Mouse (Mus musculus) gastrocnemius, adult 2 months (tissue): Measurements from ENCODE around the gene Ctcfl. TPM values are rescaled to one million over a fixed set of nuclear protein-coding genes. Genes with fewer than 3 reads are reported as not detected.

Experiments used
- DNase-seq: peaks from one replicate; pipeline ENCODE4 v3.0.0; 2022
- H3K27ac ChIP-seq: fragments of 200-600 bp; 2 replicates; pipeline ENCODE4 v1.8.1; 2022; ENCODE audit warnings: mild to moderate bottlenecking
- H3K4me3 ChIP-seq: fragments of 200-600 bp; 2 replicates; pipeline ENCODE4 v1.8.1; 2022; ENCODE audit warnings: mild to moderate bottlenecking, moderate library complexity
- CTCF ChIP-seq: fragments of 200-600 bp; IDR thresholded peaks from 2 replicates; pipeline ENCODE4 v1.8.1; 2022; ENCODE audit warnings: antibody characterized with exemption, mild to moderate bottlenecking, moderate library complexity
- intact Hi-C: fragments of 180-260 bp; cut with DNase I; formaldehyde crosslinking; loops from one replicate; pipeline ENCODE4 v1.15.1; 2025
- total RNA-seq, 2 experiments: library from RNA; stranded (reverse); gene quantifications; 2 replicates each; pipeline ENCODE4 v1.2.3; 2021

The Ctcfl gene
- total RNA-seq, 2 experiments from 2014 or later: 0.23 TPM; not detected in 1

- Histone ChIP-seq H3K4me3 (no peak overlapping the region), H3K27ac (no peak overlapping the region)
- intact Hi-C loops: loop anchor here (1.0 to 10.0 kb wide), 3 partner anchors 90 to 615 kb away; partner anchors contain the start of gene Fam209
- peak; percentile 97 for TF ChIP-seq CTCF
- peak; percentile 86 for DNase-seq
Measured at GRCm38 (mm10) chr2:173089437-173089836, 29.9 kb downstream of the Ctcfl start.

GRCm38 (mm10) chr2:173087405-173087804 is 31.9 kb downstream of the Ctcfl start:
- peak; percentile 89 for DNase-seq
- TF ChIP-seq CTCF: peak; percentile 5; the same call in 1 of the 2 replicates
- Histone ChIP-seq H3K27ac (peak overlapping the region; percentile 90), H3K4me3 (no peak overlapping the region)
- intact Hi-C loops: loop anchor here (10.0 kb wide), 1 partner anchor 613 kb away; the partner anchor contains the start of gene Fam209

GRCm38 (mm10) chr2:173085763-173086162 is 33.6 kb downstream of the Ctcfl start:
- no peak for DNase-seq
- no peak overlapping the region for H3K4me3 ChIP-seq
- no peak for TF ChIP-seq CTCF
- intact Hi-C loops: loop anchor here (10.0 kb wide), 1 partner anchor 611 kb away; the partner anchor contains the start of gene Fam209
- H3K27ac ChIP-seq: peak overlapping the region; percentile 90

- no peak for DNase-seq
- Histone ChIP-seq H3K27ac (no peak overlapping the region), H3K4me3 (no peak overlapping the region)
- TF ChIP-seq CTCF: no peak
- intact Hi-C loops: loop anchor here (5.0 to 10.0 kb wide), 2 partner anchors 38 to 610 kb away; partner anchors contain the start of gene Fam209
Measured at GRCm38 (mm10) chr2:173084871-173085270, 34.5 kb downstream of the Ctcfl start.

GRCm38 (mm10) chr2:173083712-173084475 is 35.4 kb downstream of the Ctcfl start:
- no peak overlapping the region for H3K27ac ChIP-seq

GRCm38 (mm10) chr2:173083106-173083505 is 36.2 kb downstream of the Ctcfl start:
- Histone ChIP-seq H3K4me3 (no peak overlapping the region), H3K27ac (no peak overlapping the region)
- intact Hi-C loops: loop anchor here (5.0 to 10.0 kb wide), 2 partner anchors 36 to 608 kb away; partner anchors contain the start of gene Fam209
- DNase-seq: no peak
- TF ChIP-seq CTCF: no peak

More at GRCm38 (mm10) chr2:173083712-173084475, 35.4 kb downstream of the Ctcfl start:
- no peak overlapping the region for H3K4me3 ChIP-seq
- no peak for TF ChIP-seq CTCF
- no peak for DNase-seq
- intact Hi-C loops: loop anchor here (5.0 to 10.0 kb wide), 2 partner anchors 37 to 609 kb away; partner anchors contain the start of gene Fam209

GRCm38 (mm10) chr2:173082706-173083105 is 36.6 kb downstream of the Ctcfl start:
- Histone ChIP-seq H3K4me3 (no peak overlapping the region), H3K27ac (no peak overlapping the region)
- no peak for DNase-seq
- no peak for TF ChIP-seq CTCF
- intact Hi-C loops: loop anchor here (5.0 to 10.0 kb wide), 2 partner anchors 35 to 608 kb away; partner anchors contain the start of gene Fam209

- H3K27ac ChIP-seq: peak overlapping the region; percentile 86
- peak; percentile 88 for DNase-seq
- intact Hi-C loops: loop anchor here (2.0 to 10.0 kb wide), 4 partner anchors 34 to 606 kb away; partner anchors contain the start of gene Fam209
- H3K4me3 ChIP-seq: peak overlapping the region; percentile 4
- peak; percentile 98 for TF ChIP-seq CTCF
Measured at GRCm38 (mm10) chr2:173080785-173081241, 38.5 kb downstream of the Ctcfl start.

- TF ChIP-seq CTCF: no peak
- no peak overlapping the region for H3K4me3 ChIP-seq
- H3K27ac ChIP-seq: peak overlapping the region; percentile 86
- peak; percentile 53 for DNase-seq
- intact Hi-C loops: loop anchor here (2.0 to 10.0 kb wide), 4 partner anchors 33 to 605 kb away; partner anchors contain the start of gene Fam209
Measured at GRCm38 (mm10) chr2:173079766-173080549, 39.4 kb downstream of the Ctcfl start.

- no peak overlapping the region for H3K4me3 ChIP-seq
- intact Hi-C loops: no loop called here
- no peak for DNase-seq
- H3K27ac ChIP-seq: no peak overlapping the region
- TF ChIP-seq CTCF: no peak
Measured at GRCm38 (mm10) chr2:173076921-173077320, 42.4 kb downstream of the Ctcfl start.

GRCm38 (mm10) chr2:173073666-173074065 is 45.7 kb downstream of the Ctcfl start:
- Histone ChIP-seq H3K27ac (no peak overlapping the region), H3K4me3 (no peak overlapping the region)
- DNase-seq: no peak
- intact Hi-C loops: no loop called here
- TF ChIP-seq CTCF: no peak

- intact Hi-C loops: no loop called here
- no peak for DNase-seq
- no peak overlapping the region for H3K4me3 ChIP-seq
- no peak overlapping the region for H3K27ac ChIP-seq
- TF ChIP-seq CTCF: no peak
Measured at GRCm38 (mm10) chr2:173072948-173073347, 46.4 kb downstream of the Ctcfl start.

GRCm38 (mm10) chr2:173064864-173065263 is 54.5 kb downstream of the Ctcfl start:
- Histone ChIP-seq H3K4me3 (no peak overlapping the region), H3K27ac (no peak overlapping the region)
- no peak for TF ChIP-seq CTCF
- intact Hi-C loops: no loop called here
- no peak for DNase-seq
